25 mouse cellular contexts compared by ENCODE assay signal in the genomic region with DNA sequence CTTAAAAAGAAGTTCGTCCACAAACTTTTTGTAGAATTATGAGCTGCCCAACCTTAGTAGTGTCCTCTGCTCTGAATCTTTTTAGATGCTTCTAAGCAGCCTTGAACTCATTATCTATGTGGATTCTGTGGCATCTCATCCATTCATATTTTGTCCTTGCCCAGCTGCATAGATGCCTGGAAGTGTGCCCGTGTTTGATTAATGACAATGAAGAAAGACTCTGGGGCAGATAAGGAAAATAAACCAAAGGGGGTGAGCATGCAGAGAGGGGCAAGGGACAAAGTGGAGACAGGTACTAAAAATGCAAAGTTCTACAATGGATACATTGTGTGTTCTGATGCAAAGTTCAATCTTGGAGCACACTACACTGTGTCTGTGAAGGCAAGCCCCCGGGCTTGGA. TPM values are rescaled to one million over a fixed set of nuclear protein-coding genes. Genes with fewer than 3 reads are reported as not detected.
DNase-seq lines count a peak whose midpoint lies in the region; ATAC-seq lines count a peak whose summit lies in the region.
"Had no signal": no experiment of that assay in that cellular context is flagged by ENCODE, and none has a peak within 500 bp of the region (broad histone marks: within the 10 kb centered on the region; RNA-seq: fewer than 3 reads in every experiment).

No protein-coding gene starts in this region.

- peak; percentile 59 for DNase-seq in adrenal gland, adult 2 months
- peak; percentile 35 for DNase-seq in adrenal gland, adult 8-10 months
- peak; percentile 31 for DNase-seq in adrenal gland, postnatal 14 days
- peak; percentile 25 to 42 for DNase-seq in adrenal gland, postnatal 36 days
- DNase-seq in lung, postnatal 10 days: no peak
- no peak for DNase-seq in urinary bladder, postnatal 14 days (ENCODE audit: low spot score)
- DNase-seq: cerebellum, adult 11 months; cerebellum, adult 18-20 months; cerebellum, adult 8-10 months; cerebellum, adult 9-11 months; cerebellum, postnatal 14 days; cerebellum, postnatal 36 days; embryo, embryonic 11 days; forebrain, postnatal 0 days had no signal

- H3K4me2 ChIP-seq in midbrain, embryonic 13.5 days (replicated peaks): no peak overlapping the region
- H3K4me2 ChIP-seq: embryonic facial prominence, embryonic 13.5 days; embryonic facial prominence, embryonic 15.5 days; forebrain, embryonic 12.5 days had no signal

- H3K9ac ChIP-seq in midbrain, embryonic 13.5 days (replicated peaks): no peak overlapping the region
- H3K9ac ChIP-seq: embryonic facial prominence, embryonic 13.5 days; embryonic facial prominence, embryonic 15.5 days; forebrain, embryonic 12.5 days; forebrain, postnatal 0 days had no signal

- H3K4me1 ChIP-seq in midbrain, embryonic 13.5 days (replicated peaks): no peaks in the 10 kb centered on the region
- H3K4me1 ChIP-seq: embryonic facial prominence, embryonic 13.5 days; embryonic facial prominence, embryonic 15.5 days; forebrain, embryonic 12.5 days had no signal

- ATAC-seq in midbrain, embryonic 13.5 days: no peak
- ATAC-seq: forebrain, embryonic 14.5 days; forebrain, postnatal 0 days had no signal

- no peak overlapping the region for H3K4me3 ChIP-seq in midbrain, embryonic 13.5 days (replicated peaks)
- H3K4me3 ChIP-seq: embryonic facial prominence, embryonic 13.5 days; embryonic facial prominence, embryonic 15.5 days; erythroblast, embryonic 14.5 days; forebrain, embryonic 10.5 days; forebrain, embryonic 12.5 days had no signal

- H3K27ac ChIP-seq in midbrain, embryonic 13.5 days: no peak overlapping the region
- H3K27ac ChIP-seq: embryonic facial prominence, embryonic 13.5 days; embryonic facial prominence, embryonic 15.5 days; forebrain, embryonic 10.5 days; forebrain, embryonic 12.5 days had no signal

- 82% methylated on average over 3 of the region's 3 CpGs for WGBS in midbrain, embryonic 13.5 days

- no peaks in the 10 kb centered on the region for H3K9me3 ChIP-seq in midbrain, embryonic 13.5 days
- H3K9me3 ChIP-seq: embryonic facial prominence, embryonic 13.5 days; embryonic facial prominence, embryonic 15.5 days; forebrain, embryonic 10.5 days; forebrain, embryonic 12.5 days had no signal

- H3K36me3 ChIP-seq in midbrain, embryonic 13.5 days: no peaks in the 10 kb centered on the region
- H3K36me3 ChIP-seq: embryonic facial prominence, embryonic 13.5 days; embryonic facial prominence, embryonic 15.5 days; forebrain, embryonic 10.5 days; forebrain, embryonic 12.5 days had no signal

- H3K27me3 ChIP-seq in midbrain, embryonic 13.5 days: no peaks in the 10 kb centered on the region
- H3K27me3 ChIP-seq: embryonic facial prominence, embryonic 13.5 days; embryonic facial prominence, embryonic 15.5 days; forebrain, embryonic 12.5 days had no signal

RNA-seq across cellular contexts. Expression of a gene that starts 30.7 kb away (rescaled TPM):
- total RNA-seq in adrenal gland, adult 2 months (2021): not detected
- 0.04 TPM in 1 of 2 replicates, not detected in the other for polyA plus RNA-seq in adrenal gland, adult 2 months (2012; rRNA removed)
- total RNA-seq in adrenal gland, adult 8-10 months (2022): not detected
- 0.15 and 0.64 TPM in 2 replicates for total RNA-seq in adrenal gland, postnatal 14 days (2021)
- not detected for total RNA-seq in adrenal gland, postnatal 36 days (2021)
- polyA plus RNA-seq in midbrain, embryonic 13.5 days (2015; fragmentation: Nextera tagmentation; extraction: Ambion mirVana): 7.7 and 9.4 TPM in 2 replicates
- total RNA-seq: common myeloid progenitor, adult 5-6 weeks; ES-E14; MEL had no signal
- polyA plus RNA-seq: C2C12; erythroblast, embryonic 14.5 days had no signal

Comparison
In these comparisons a context has a peak if more than half of its experiments do, and no peak if none do; other contexts are left out.
1. DNase-seq: peak in adrenal gland, adult 2 months (single experiment), adrenal gland, adult 8-10 months (single experiment), adrenal gland, postnatal 14 days (single experiment) and adrenal gland, postnatal 36 days (2 of 2); none in lung, postnatal 10 days (single experiment) and urinary bladder, postnatal 14 days (single experiment).